Mouse (Mus musculus) inflammation-experienced regulatory T-cells, adult 6 months (primary cell): ENCODE measurements around the gene Asf1b. TPM values are rescaled to one million over a fixed set of nuclear protein-coding genes. Genes with fewer than 3 reads are reported as not detected.
"Not testable (repeated sequence)": the region's sequence is repeated elsewhere in the genome, so short reads cannot be mapped to it uniquely, and the experiment has no call there.

Experiments used
- ATAC-seq: one replicate; pipeline ENCODE4 v1.8.0; 2017
- polyA plus RNA-seq, 3 experiments: library from polyadenylated mRNA; unstranded; fragments of 100-300 nt; shearing (Covaris generic); gene quantifications; one replicate each; pipeline ENCODE4 v1.2.1; 2017

Asf1b gene
- polyA plus RNA-seq, 3 experiments from 2014 or later: 26.0 to 159 (median 26.4) TPM

- ATAC-seq: no peak
Measured at GRCm38 (mm10) chr8:83964015-83964765, 8.9 kb downstream of the Asf1b start.

- ATAC-seq: no peak
Measured at GRCm38 (mm10) chr8:83967701-83968100, 12.4 kb downstream of the Asf1b start.

GRCm38 (mm10) chr8:83971121-83971520, 15.8 kb downstream of the Asf1b start:
- ATAC-seq: no peak

- ATAC-seq: no peak
Measured at GRCm38 (mm10) chr8:83971661-83972060, 16.4 kb downstream of the Asf1b start.

- ATAC-seq: peak; percentile 99
Measured at GRCm38 (mm10) chr8:83972150-83973120, 17.1 kb downstream of the Asf1b start, which contains the start of gene Prkaca. Gene Prkaca, plus strand, starts transcription at chr8:83972993.

GRCm38 (mm10) chr8:83973161-83974031, 18.1 kb downstream of the Asf1b start:
- ATAC-seq: no peak

GRCm38 (mm10) chr8:83974521-83974920, 19.2 kb downstream of the Asf1b start:
- ATAC-seq: no peak

- no peak for ATAC-seq
Measured at GRCm38 (mm10) chr8:83976101-83976630, 20.9 kb downstream of the Asf1b start.

GRCm38 (mm10) chr8:83976779-83977350, 21.6 kb downstream of the Asf1b start:
- no peak for ATAC-seq

GRCm38 (mm10) chr8:83977646-83978045, 22.3 kb downstream of the Asf1b start:
- no peak for ATAC-seq

- ATAC-seq: no peak
Measured at GRCm38 (mm10) chr8:83978200-83978599, 22.9 kb downstream of the Asf1b start.

GRCm38 (mm10) chr8:83980250-83980649, 24.9 kb downstream of the Asf1b start:
- ATAC-seq: no peak

- no peak for ATAC-seq
Measured at GRCm38 (mm10) chr8:83980845-83981244, 25.5 kb downstream of the Asf1b start.

- ATAC-seq: no peak
Measured at GRCm38 (mm10) chr8:83981533-83981932, 26.2 kb downstream of the Asf1b start.

- no peak for ATAC-seq
Measured at GRCm38 (mm10) chr8:83982449-83982848, 27.1 kb downstream of the Asf1b start.

- not testable (repeated sequence) for ATAC-seq
Measured at GRCm38 (mm10) chr8:83983222-83983621, 27.9 kb downstream of the Asf1b start.

GRCm38 (mm10) chr8:83989243-83989642, 33.9 kb downstream of the Asf1b start:
- no peak for ATAC-seq

GRCm38 (mm10) chr8:83990170-83990569, 34.9 kb downstream of the Asf1b start:
- no peak for ATAC-seq

- ATAC-seq: no peak
Measured at GRCm38 (mm10) chr8:83992488-83992887, 37.2 kb downstream of the Asf1b start.

- no peak for ATAC-seq
Measured at GRCm38 (mm10) chr8:83994030-83994429, 38.7 kb downstream of the Asf1b start.

GRCm38 (mm10) chr8:83995973-83996372, 40.7 kb downstream of the Asf1b start:
- ATAC-seq: no peak
